Comparison of ENCODE assay signal across 9 mouse cellular contexts in genomic region chr4:44013391-44014070, GRCm38 (mm10). TPM values are rescaled to one million over a fixed set of nuclear protein-coding genes. Genes with fewer than 3 reads are reported as not detected.
DNase-seq lines count a peak whose midpoint lies in the region; ATAC-seq and TF ChIP-seq lines count a peak whose summit lies in the region.
"Had no signal": no experiment of that assay in that cellular context is flagged by ENCODE, and none has a peak within 500 bp of the region (broad histone marks: within the 10 kb centered on the region; RNA-seq: fewer than 3 reads in every experiment).

No protein-coding gene starts in this region.

- no peaks in the 10 kb centered on the region for H3K36me3 ChIP-seq in lung, postnatal 0 days (ENCODE audit: insufficient read depth, low read length)
- peaks cover 7% of the 10 kb centered on the region for H3K36me3 ChIP-seq in embryonic facial prominence, embryonic 13.5 days
- no peaks in the 10 kb centered on the region for H3K36me3 ChIP-seq in intestine, postnatal 0 days (ENCODE audit: control insufficient read depth, insufficient read depth)

- peak overlapping the region; percentile 89 for H3K9ac ChIP-seq in lung, postnatal 0 days (replicated peaks; ENCODE audit: low read depth)
- H3K9ac ChIP-seq in embryonic facial prominence, embryonic 13.5 days: peak overlapping the region; percentile 92
- peak overlapping the region; percentile 95 for H3K9ac ChIP-seq in intestine, postnatal 0 days (ENCODE audit: low read depth, low read length)

- H3K4me1 ChIP-seq in lung, postnatal 0 days (ENCODE audit: insufficient read depth, low read depth, low read length): peaks cover 8% of the 10 kb centered on the region; the same call in 1 of the 2 replicates
- peaks cover 31% of the 10 kb centered on the region for H3K4me1 ChIP-seq in embryonic facial prominence, embryonic 13.5 days
- H3K4me1 ChIP-seq in intestine, postnatal 0 days (replicated peaks; ENCODE audit: control insufficient read depth, insufficient read depth, low read length): peaks cover 11% of the 10 kb centered on the region; the same call in 1 of the 2 replicates
- H3K4me1 ChIP-seq in olfactory bulb, adult 2 months (ENCODE audit: control insufficient read depth, insufficient read depth, low read length): peaks cover 4% of the 10 kb centered on the region; the same call in 1 of the 2 replicates

- TF ChIP-seq EP300 in lung, postnatal 0 days (IDR thresholded peaks at IDR 0.05): no peak

- TF ChIP-seq POLR2A in olfactory bulb, adult 2 months (IDR thresholded peaks at IDR 0.05; ENCODE audit: insufficient read depth, low read depth, low read length): no peak

- 19% methylated on average over 11 of the region's 11 CpGs for WGBS in lung, postnatal 0 days
- WGBS in embryonic facial prominence, embryonic 13.5 days: 26% methylated on average over 11 of the region's 11 CpGs
- WGBS in intestine, postnatal 0 days: 17% methylated on average over 11 of the region's 11 CpGs
- 20% methylated on average over 11 of the region's 11 CpGs for WGBS in olfactory bulb, adult 2 months

- H3K4me2 ChIP-seq in lung, postnatal 0 days (replicated peaks; ENCODE audit: low read depth, low read length): peak overlapping the region; percentile 79
- H3K4me2 ChIP-seq in embryonic facial prominence, embryonic 13.5 days: peak overlapping the region; percentile 89
- peak overlapping the region; percentile 72 for H3K4me2 ChIP-seq in intestine, postnatal 0 days (replicated peaks; ENCODE audit: low read depth)

- peak overlapping the region; percentile 96 for H3K4me3 ChIP-seq in lung, postnatal 0 days (ENCODE audit: low read depth, low read length)
- H3K4me3 ChIP-seq in embryonic facial prominence, embryonic 13.5 days: peak overlapping the region; percentile 61
- H3K4me3 ChIP-seq in intestine, postnatal 0 days (ENCODE audit: low read depth, low read length): peak overlapping the region; percentile 95
- H3K4me3 ChIP-seq in olfactory bulb, adult 2 months (ENCODE audit: insufficient read depth, low read depth, low read length): peak overlapping the region; percentile 66

- TF ChIP-seq CTCF in lung, postnatal 0 days (IDR thresholded peaks at IDR 0.05): no peak
- TF ChIP-seq CTCF in intestine, postnatal 0 days (IDR thresholded peaks at IDR 0.05; ENCODE audit: low read depth): no peak
- no peak for TF ChIP-seq CTCF in olfactory bulb, adult 2 months (IDR thresholded peaks at IDR 0.05; ENCODE audit: insufficient read depth, low read depth, low read length)

- H3K9me3 ChIP-seq in lung, postnatal 0 days (ENCODE audit: low read length): no peaks in the 10 kb centered on the region
- no peaks in the 10 kb centered on the region for H3K9me3 ChIP-seq in embryonic facial prominence, embryonic 13.5 days
- H3K9me3 ChIP-seq in intestine, postnatal 0 days (ENCODE audit: control insufficient read depth): no peaks in the 10 kb centered on the region

- ATAC-seq in lung, postnatal 0 days: no peak
- no peak for ATAC-seq in embryonic facial prominence, embryonic 13.5 days (ENCODE audit: insufficient number of reproducible peaks, insufficient read depth, low FRiP score, low TSS enrichment, low read depth)
- no peak for ATAC-seq in intestine, postnatal 0 days

- no peak for DNase-seq in lung, postnatal 0 days (ENCODE audit: low spot score)
- DNase-seq in lung, adult 18-20 months: no peak
- DNase-seq in frontal cortex, postnatal 36 days (ENCODE audit: low spot score in 2 of 2): no peak
- DNase-seq in layer of hippocampus, postnatal 14 days (ENCODE audit: low spot score in 2 of 2): no peak
- DNase-seq in frontal cortex, postnatal 10 days (ENCODE audit: low spot score in 2 of 2): no peak

- 0 out of 2 replicates have a peak overlapping the region, but pooled peaks have one; percentile 86 for H3K27ac ChIP-seq in lung, postnatal 0 days (ENCODE audit: low read length)
- H3K27ac ChIP-seq in embryonic facial prominence, embryonic 13.5 days: no peak overlapping the region
- H3K27ac ChIP-seq in intestine, postnatal 0 days (ENCODE audit: low read depth, low read length): no peak overlapping the region
- H3K27ac ChIP-seq in olfactory bulb, adult 2 months (ENCODE audit: insufficient read depth, low read depth, low read length): no peak overlapping the region

- H3K27me3 ChIP-seq in lung, postnatal 0 days (replicated peaks; ENCODE audit: insufficient read depth, low read length): no peaks in the 10 kb centered on the region
- no peaks in the 10 kb centered on the region for H3K27me3 ChIP-seq in embryonic facial prominence, embryonic 13.5 days
- H3K27me3 ChIP-seq in intestine, postnatal 0 days (replicated peaks; ENCODE audit: control insufficient read depth, insufficient read depth, low read length): no peaks in the 10 kb centered on the region

RNA-seq across cellular contexts. Expression of gene Clta, which starts 9.3 kb away (rescaled TPM):
- polyA plus RNA-seq in lung, postnatal 0 days (2015; fragmentation: Nextera tagmentation; extraction: Ambion mirVana): 209 and 221 TPM in 2 replicates
- polyA plus RNA-seq in embryonic facial prominence, embryonic 13.5 days (2015; fragmentation: Nextera tagmentation; extraction: Ambion mirVana): 252 and 284 TPM in 2 replicates
- polyA plus RNA-seq in intestine, postnatal 0 days (2015; fragmentation: Nextera tagmentation; extraction: Ambion mirVana): 343 and 352 TPM in 2 replicates
- polyA plus RNA-seq in olfactory bulb, adult 2 months (2012; ENCODE audit: insufficient read depth, insufficient read length, low replicate concordance, missing spikeins): not detected in 2 replicates
- 100 to 1,000 TPM; 289 to 299 TPM for total RNA-seq in layer of hippocampus, postnatal 14 days (2021)

RNA-seq across cellular contexts. Expression of gene Ccin, which starts 30.2 kb away (rescaled TPM):
- polyA plus RNA-seq in lung, postnatal 0 days (2015; fragmentation: Nextera tagmentation; extraction: Ambion mirVana): not detected in 2 replicates
- not detected in 2 replicates for polyA plus RNA-seq in embryonic facial prominence, embryonic 13.5 days (2015; fragmentation: Nextera tagmentation; extraction: Ambion mirVana)
- polyA plus RNA-seq in intestine, postnatal 0 days (2015; fragmentation: Nextera tagmentation; extraction: Ambion mirVana): not detected in 2 replicates
- not detected in 2 replicates for polyA plus RNA-seq in olfactory bulb, adult 2 months (2012; ENCODE audit: insufficient read depth, insufficient read length, low replicate concordance, missing spikeins)
- not detected for total RNA-seq in layer of hippocampus, postnatal 14 days (2021)
- total RNA-seq: common myeloid progenitor, adult 5-6 weeks had no signal

RNA-seq across cellular contexts. Expression of gene Glipr2, which starts 56.3 kb away (rescaled TPM):
- polyA plus RNA-seq in lung, postnatal 0 days (2015; fragmentation: Nextera tagmentation; extraction: Ambion mirVana): 37.9 and 41.4 TPM in 2 replicates
- polyA plus RNA-seq in embryonic facial prominence, embryonic 13.5 days (2015; fragmentation: Nextera tagmentation; extraction: Ambion mirVana): 63.0 and 71.6 TPM in 2 replicates
- polyA plus RNA-seq in intestine, postnatal 0 days (2015; fragmentation: Nextera tagmentation; extraction: Ambion mirVana): 25.2 and 26.8 TPM in 2 replicates
- polyA plus RNA-seq in olfactory bulb, adult 2 months (2012; ENCODE audit: insufficient read depth, insufficient read length, low replicate concordance, missing spikeins): not detected in 2 replicates
- 1 to 10 TPM; 1.6 to 1.7 TPM for total RNA-seq in layer of hippocampus, postnatal 14 days (2021)

Comparison
In these comparisons a context has a peak if more than half of its experiments do, and no peak if none do; other contexts are left out.
1. RNA of gene Glipr2, which starts 56.3 kb away (polyA plus RNA-seq): 63.0 to 71.6 TPM in embryonic facial prominence, embryonic 13.5 days, 37.9 to 41.4 TPM in lung, postnatal 0 days and 25.2 to 26.8 TPM in intestine, postnatal 0 days; not detected in olfactory bulb, adult 2 months; every median in the first group is over 10 times any median in the second.
2. Peak in every context shown above with its lines, with median percentiles within 50 percentile points of each other: H3K4me2 ChIP-seq, H3K4me3 ChIP-seq and H3K9ac ChIP-seq.